Mouse (Mus musculus): Measurements from ENCODE around the gene Actrt2.

The Actrt2 gene

GRCm38 (mm10) chr4:154638320-154638886, 29.3 kb downstream of the Actrt2 start:
- in situ Hi-C loops (cut with MboI, MseI): no loop called here

GRCm38 (mm10) chr4:154637468-154638319, 30.0 kb downstream of the Actrt2 start:
- in situ Hi-C loops (cut with MboI, MseI): no loop called here

GRCm38 (mm10) chr4:154636721-154637311, 30.9 kb downstream of the Actrt2 start, which contains the start of gene Prdm16:
Prdm16 (minus strand) TSS chr4:154636873.
- in situ Hi-C loops (cut with MboI, MseI): no loop called here

GRCm38 (mm10) chr4:154636053-154636433, 31.6 kb downstream of the Actrt2 start:
- in situ Hi-C loops (cut with MboI, MseI): no loop called here

- in situ Hi-C loops (cut with MboI, MseI): no loop called here
Measured at GRCm38 (mm10) chr4:154635241-154636052, 32.2 kb downstream of the Actrt2 start.

- in situ Hi-C loops (cut with MboI, MseI): no loop called here
Measured at GRCm38 (mm10) chr4:154634470-154635240, 33.0 kb downstream of the Actrt2 start.

GRCm38 (mm10) chr4:154634001-154634400, 33.7 kb downstream of the Actrt2 start:
- in situ Hi-C loops (cut with MboI, MseI): no loop called here

- in situ Hi-C loops (cut with MboI, MseI): no loop called here
Measured at GRCm38 (mm10) chr4:154632800-154633764, 34.6 kb downstream of the Actrt2 start.

GRCm38 (mm10) chr4:154630763-154631162, 36.9 kb downstream of the Actrt2 start:
- in situ Hi-C loops (cut with MboI, MseI): no loop called here

- in situ Hi-C loops (cut with MboI, MseI): loop anchor here (10.0 kb wide), 1 partner anchor 297 kb away; the partner anchor contains the start of gene Tnfrsf14
Measured at GRCm38 (mm10) chr4:154627419-154628142, 40.1 kb downstream of the Actrt2 start.

- in situ Hi-C loops (cut with MboI, MseI): loop anchor here (10.0 kb wide), 1 partner anchor 299 kb away; the partner anchor contains the start of gene Tnfrsf14
Measured at GRCm38 (mm10) chr4:154626282-154626681, 41.4 kb downstream of the Actrt2 start.

GRCm38 (mm10) chr4:154625710-154626109, 42.0 kb downstream of the Actrt2 start:
- in situ Hi-C loops (cut with MboI, MseI): loop anchor here (10.0 kb wide), 1 partner anchor 299 kb away; the partner anchor contains the start of gene Tnfrsf14

- in situ Hi-C loops (cut with MboI, MseI): loop anchor here (10.0 kb wide), 1 partner anchor 302 kb away; the partner anchor contains the start of gene Tnfrsf14
Measured at GRCm38 (mm10) chr4:154623241-154623640, 44.4 kb downstream of the Actrt2 start.

GRCm38 (mm10) chr4:154622521-154622920, 45.1 kb downstream of the Actrt2 start:
- in situ Hi-C loops (cut with MboI, MseI): loop anchor here (10.0 kb wide), 1 partner anchor 302 kb away; the partner anchor contains the start of gene Tnfrsf14

Data from T-helper 2 cell (primary cell).